Mouse (Mus musculus) ES-E14 (cell line): ENCODE measurements around the gene Tnfaip8l2.

Experiments used
- CHD2 ChIP-seq: IDR thresholded peaks from 2 replicates; pipeline ENCODE4 v1.6.1; 2014; ENCODE audit warnings: mild to moderate bottlenecking, low read depth, low read length, inconsistent platforms
- ZNF384 ChIP-seq: IDR thresholded peaks from 2 replicates; pipeline ENCODE4 v1.6.1; 2012; ENCODE audit warnings: low read depth, low read length, inconsistent platforms

GRCm38 (mm10) chr3:95178948-95179347 is 36.8 kb upstream of the Tnfaip8l2 start:
- no peak for TF ChIP-seq ZNF384
- no peak for TF ChIP-seq CHD2
